Mouse (Mus musculus) liver, postnatal 0 days (tissue): ENCODE measurements around the gene Dnal4. TPM values are rescaled to one million over a fixed set of nuclear protein-coding genes. Genes with fewer than 3 reads are reported as not detected.
A peak's percentile ranks its signal among the peaks of the same experiment; 100 is the strongest.

Experiments
- ATAC-seq: fragments of 200-750 bp; cut with Nextera tagmentation; 2 replicates; pipeline ENCODE4 v1.8.0; 2017; ENCODE audit warnings: mild to moderate bottlenecking, moderate library complexity
- DNase-seq: peaks from one replicate; pipeline ENCODE4 v3.0.0-alpha.2; 2016
- H3K27ac ChIP-seq: fragments of 300-500 bp; sonication (generic); 2 replicates; pipeline ENCODE4 v1.5.1; 2014; ENCODE audit warnings: antibody characterized with exemption, moderate library complexity, mild to moderate bottlenecking, low read depth
- H3K27me3 ChIP-seq: fragments of 300-500 bp; sonication (generic); 2 replicates; pipeline ENCODE4 v1.6.1; 2014; ENCODE audit warnings: low read length, control low read depth, mixed read lengths; ENCODE audit not compliant: insufficient read depth
- H3K36me3 ChIP-seq: fragments of 300-500 bp; sonication (generic); replicated peaks from 2 replicates; pipeline ENCODE4 v1.6.1; 2014; ENCODE audit warnings: mild to moderate bottlenecking, control low read depth, low read length, moderate library complexity, mixed read lengths; ENCODE audit not compliant: insufficient read depth
- H3K4me1 ChIP-seq: fragments of 300-500 bp; sonication (generic); 2 replicates; pipeline ENCODE4 v1.6.1; 2014; ENCODE audit warnings: antibody characterized with exemption, mild to moderate bottlenecking, control low read depth; ENCODE audit not compliant: insufficient read depth
- H3K4me2 ChIP-seq: fragments of 300-500 bp; sonication (generic); 2 replicates; pipeline ENCODE4 v1.6.1; 2014; ENCODE audit warnings: low read depth, mild to moderate bottlenecking, low read length, moderate library complexity, mixed read lengths
- H3K4me3 ChIP-seq: fragments of 300-500 bp; sonication (generic); 2 replicates; pipeline ENCODE4 v1.5.1; 2014; ENCODE audit warnings: low read depth, low read length
- H3K9ac ChIP-seq: fragments of 300-500 bp; sonication (generic); replicated peaks from 2 replicates; pipeline ENCODE4 v1.6.1; 2014; ENCODE audit warnings: mild to moderate bottlenecking, moderate library complexity
- H3K9me3 ChIP-seq: fragments of 300-500 bp; sonication (generic); 2 replicates; pipeline ENCODE4 v1.6.1; 2016; ENCODE audit warnings: mild to moderate bottlenecking, control low read depth, low read length, mixed read lengths
- CTCF ChIP-seq: sonication (generic); IDR thresholded peaks from 2 replicates; pipeline ENCODE4 v1.5.1; 2016; ENCODE audit warnings: antibody characterized with exemption, low read depth
- EP300 ChIP-seq: IDR thresholded peaks from 2 replicates; pipeline ENCODE4 v1.6.1; 2016; ENCODE audit warnings: antibody characterized with exemption, low read depth, mild to moderate bottlenecking
- WGBS: fragments of 180-500 bp; shearing (Covaris S2); extraction: QIAGEN DNeasy Blood & Tissue Kit; methylation state at CpG from one replicate; pipeline ENCODE4 v1.1.7; 2014; ENCODE audit not compliant: insufficient replicate concordance; 5-methylcytosine and 5-hydroxymethylcytosine counted together
- polyA plus RNA-seq: library from polyadenylated mRNA; unstranded; fragments of >200 nt; fragmentation: Nextera tagmentation; extraction: Ambion mirVana; gene quantifications from 2 replicates; pipeline ENCODE4 v1.2.1, GENCODE M21; 2015

The Dnal4 gene
- polyA plus RNA-seq, 1 experiment from 2014 or later, result 9.7 TPM

- 0 out of 2 replicates have a peak overlapping the region, but pooled peaks have one; percentile 7 for H3K27ac ChIP-seq
- peaks cover 83% of the 10 kb centered on the region for H3K36me3 ChIP-seq
These were observed 49.3 kb downstream of the Dnal4 start for GRCm38 (mm10) chr15:79728311-79728710.

GRCm38 (mm10) chr15:79727840-79728239, 49.8 kb downstream of the Dnal4 start:
- Histone ChIP-seq H3K36me3 (peaks cover 79% of the 10 kb centered on the region), H3K4me1 (peaks cover 14% of the 10 kb centered on the region), H3K4me2 (no peak overlapping the region), H3K9ac (no peak overlapping the region), H3K27me3 (no peaks in the 10 kb centered on the region), H3K4me3 (no peak overlapping the region), H3K27ac (no peak overlapping the region), H3K9me3 (no peaks in the 10 kb centered on the region)
- no peak for ATAC-seq
- no peak for DNase-seq
- no peak for TF ChIP-seq CTCF
- TF ChIP-seq EP300, result no peak
- WGBS, result 91% methylated on average over 6 of the region's 6 CpGs

More at GRCm38 (mm10) chr15:79728311-79728710, 49.3 kb downstream of the Dnal4 start:
- ATAC-seq (no peak), DNase-seq (no peak)
- TF ChIP-seq CTCF (no peak), EP300 (no peak)
- no peak overlapping the region for H3K4me2 ChIP-seq
- WGBS, result 78% methylated on average over 5 of the region's 5 CpGs
- H3K4me1 ChIP-seq, result peaks cover 17% of the 10 kb centered on the region
- no peak overlapping the region for H3K9ac ChIP-seq
- H3K4me3 ChIP-seq, result no peak overlapping the region
- H3K9me3 ChIP-seq, result no peaks in the 10 kb centered on the region
- no peaks in the 10 kb centered on the region for H3K27me3 ChIP-seq

- Histone ChIP-seq H3K9me3 (no peaks in the 10 kb centered on the region), H3K9ac (no peak overlapping the region), H3K4me2 (no peak overlapping the region), H3K27ac (no peak overlapping the region), H3K36me3 (peaks cover 71% of the 10 kb centered on the region), H3K4me1 (peaks cover 8% of the 10 kb centered on the region), H3K4me3 (no peak overlapping the region), H3K27me3 (no peaks in the 10 kb centered on the region)
- WGBS, result 84% methylated on average over 11 of the region's 11 CpGs
- TF ChIP-seq EP300 (no peak), CTCF (no peak)
- ATAC-seq, result no peak
- DNase-seq, result no peak
These were observed 52.4 kb downstream of the Dnal4 start for GRCm38 (mm10) chr15:79725190-79725789.

GRCm38 (mm10) chr15:79723439-79723838, 54.2 kb downstream of the Dnal4 start:
- DNase-seq (peak; percentile 60), ATAC-seq (peak; percentile 64)
- no peak overlapping the region for H3K4me2 ChIP-seq

GRCm38 (mm10) chr15:79720796-79721195, 56.9 kb downstream of the Dnal4 start:
- no peak for ATAC-seq
- WGBS, result 61% methylated on average over 4 of the region's 4 CpGs
- no peaks in the 10 kb centered on the region for H3K9me3 ChIP-seq
- no peaks in the 10 kb centered on the region for H3K27me3 ChIP-seq
- no peak overlapping the region for H3K4me3 ChIP-seq
- no peaks in the 10 kb centered on the region for H3K4me1 ChIP-seq
- no peak overlapping the region for H3K27ac ChIP-seq
- TF ChIP-seq CTCF (no peak), EP300 (no peak)
- no peak for DNase-seq
- H3K36me3 ChIP-seq, result peaks cover 69% of the 10 kb centered on the region
- H3K9ac ChIP-seq, result no peak overlapping the region
- no peak overlapping the region for H3K4me2 ChIP-seq

More at GRCm38 (mm10) chr15:79723439-79723838, 54.2 kb downstream of the Dnal4 start:
- H3K9ac ChIP-seq, result no peak overlapping the region
- H3K27me3 ChIP-seq, result no peaks in the 10 kb centered on the region
- no peaks in the 10 kb centered on the region for H3K9me3 ChIP-seq
- peaks cover 72% of the 10 kb centered on the region for H3K36me3 ChIP-seq
- no peaks in the 10 kb centered on the region for H3K4me1 ChIP-seq
- TF ChIP-seq CTCF, result peak; percentile 78
- TF ChIP-seq EP300, result no peak
- 42% methylated on average over 1 of the region's 1 CpGs for WGBS
- H3K4me3 ChIP-seq, result no peak overlapping the region
- H3K27ac ChIP-seq, result 0 out of 2 replicates have a peak overlapping the region, but pooled peaks have one; percentile 16

- Histone ChIP-seq H3K4me2 (no peak overlapping the region), H3K36me3 (peaks cover 69% of the 10 kb centered on the region), H3K9me3 (no peaks in the 10 kb centered on the region), H3K27ac (no peak overlapping the region), H3K4me3 (no peak overlapping the region), H3K9ac (no peak overlapping the region), H3K27me3 (no peaks in the 10 kb centered on the region), H3K4me1 (no peaks in the 10 kb centered on the region)
- TF ChIP-seq CTCF (no peak), EP300 (no peak)
- ATAC-seq (no peak), DNase-seq (no peak)
- 86% methylated on average over 8 of the region's 8 CpGs for WGBS
These were observed 57.4 kb downstream of the Dnal4 start for GRCm38 (mm10) chr15:79720267-79720666.
